Mouse (Mus musculus): ENCODE measurements at regions not wholly inside any gene's neighbourhood (a gene's known extent, or its start where the extent isn't known, plus 50 kb on each side); places are given as distances from the start of the nearest gene placed in this dataset.

DNA sequence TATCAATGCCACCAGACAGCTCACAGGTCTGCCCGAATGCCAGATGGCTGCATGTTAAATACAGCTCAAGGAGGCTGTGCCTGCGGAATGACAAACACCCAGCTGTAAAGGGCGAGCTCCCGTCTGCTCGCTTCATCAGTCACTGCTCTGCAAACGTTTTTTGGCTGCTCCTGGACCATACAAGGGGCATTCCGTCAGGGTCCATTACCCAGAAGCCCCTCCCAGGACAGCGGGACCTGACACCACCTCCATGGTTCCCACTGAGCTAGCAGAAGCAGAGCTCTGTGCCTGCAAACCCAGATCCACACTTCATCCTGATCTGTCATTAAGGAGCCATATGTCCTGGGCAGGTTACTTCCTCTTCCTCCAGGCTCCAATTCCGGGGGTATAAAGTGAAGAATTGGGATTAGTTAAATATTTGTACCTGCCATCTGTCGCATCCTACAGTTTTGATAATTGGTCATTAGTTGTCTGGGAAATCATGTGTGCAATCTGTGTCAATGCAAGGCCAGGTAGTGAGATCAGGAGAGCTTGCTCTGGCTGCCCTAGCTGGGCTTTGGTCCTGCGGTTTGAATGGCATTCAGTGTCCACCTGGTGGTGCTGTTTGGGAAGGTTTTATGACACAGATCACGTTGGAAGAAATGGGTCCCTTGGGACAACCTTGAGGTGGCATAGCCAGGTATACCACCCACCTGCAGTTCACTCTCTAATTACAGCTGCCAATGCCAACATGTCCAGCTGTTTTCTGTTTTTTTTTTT is 89.9 kb upstream of the Agap1 start:
- intact Hi-C loops (cut with DNase I), result no loop called here

DNA sequence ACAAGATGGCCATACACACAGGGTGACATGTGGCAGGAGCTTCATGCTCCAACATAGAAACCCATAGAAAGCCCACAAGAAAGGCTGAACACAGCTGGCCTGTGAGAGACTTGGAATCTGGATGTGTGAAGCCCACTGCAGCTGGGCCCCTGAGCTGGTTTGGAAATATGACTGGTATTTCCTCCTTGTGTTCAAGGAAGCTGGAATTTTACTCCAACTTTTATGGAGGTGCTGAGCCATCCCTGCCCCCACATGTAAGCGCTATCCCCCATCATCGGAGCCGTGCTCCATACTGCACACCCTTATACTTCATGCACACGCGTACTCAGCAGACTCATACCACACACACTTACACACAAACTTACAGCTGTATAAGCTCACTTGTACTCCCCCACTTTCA is 87.7 kb upstream of the Agap1 start:
- DNase-seq, result no peak
- intact Hi-C loops (cut with DNase I), result no loop called here

More for the DNA sequence above, 89.9 kb upstream of the Agap1 start:
- no peak for DNase-seq

DNA sequence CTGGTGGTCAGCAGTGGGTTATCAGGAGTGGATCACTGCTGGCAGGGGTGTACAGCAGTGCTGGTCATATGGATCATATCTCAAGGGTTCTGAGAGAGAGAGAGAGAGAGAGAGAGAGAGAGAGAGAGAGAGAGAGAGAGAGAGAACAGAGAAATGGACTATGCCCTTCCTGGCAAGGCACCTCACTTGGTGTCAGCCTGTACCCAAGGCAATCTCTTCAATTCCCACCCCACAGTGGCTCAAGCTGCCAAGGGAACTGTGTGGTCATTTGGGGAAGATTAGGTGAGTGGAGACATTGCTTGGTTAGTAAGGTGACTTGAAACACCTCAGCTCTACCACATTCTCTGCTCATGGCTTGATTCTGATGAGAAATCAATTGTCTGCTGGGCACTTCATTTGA is 80.8 kb upstream of the Agap1 start:
- no peak for DNase-seq
- intact Hi-C loops (cut with DNase I), result no loop called here

DNA sequence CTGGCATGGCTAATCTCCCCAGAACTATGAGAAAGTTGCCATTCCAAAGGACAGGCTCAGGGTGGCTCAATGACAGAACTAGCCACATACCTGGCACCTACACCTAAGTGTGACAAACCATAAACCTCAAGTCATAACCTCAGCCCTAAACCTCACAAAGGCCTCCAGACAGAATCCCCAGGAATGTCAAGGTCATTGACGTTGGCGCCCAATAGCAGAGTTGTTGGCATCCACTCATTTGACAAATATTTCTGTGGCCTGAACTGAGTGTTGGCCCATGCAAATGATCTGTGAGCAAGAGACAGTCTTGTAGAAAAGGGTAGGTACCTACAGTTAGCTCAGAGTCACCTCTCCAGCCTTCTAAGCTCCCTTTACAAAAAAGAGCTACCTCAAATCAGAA is 80.3 kb upstream of the Agap1 start:
- DNase-seq, result no peak
- intact Hi-C loops (cut with DNase I), result no loop called here

DNA sequence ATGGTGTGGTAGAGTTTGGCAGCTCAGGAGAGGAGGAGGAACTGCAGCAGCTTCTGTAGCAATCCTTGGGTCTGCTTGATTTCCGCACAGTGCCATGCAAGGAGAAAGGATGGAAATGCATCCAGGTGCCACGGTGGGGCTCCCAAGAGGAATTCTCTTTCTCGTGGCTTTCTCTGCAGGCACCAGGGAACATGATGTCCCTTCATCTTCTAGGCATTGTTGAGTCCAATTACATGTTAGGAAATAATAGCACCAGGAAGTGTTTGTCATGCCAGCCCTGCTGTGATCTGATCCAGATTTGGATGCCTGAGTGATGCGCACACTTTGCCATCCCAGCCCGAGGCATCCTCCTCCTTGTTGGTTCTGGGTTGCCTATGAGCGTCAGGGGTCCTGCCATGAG is 72.6 kb upstream of the Agap1 start:
- DNase-seq, result no peak
- intact Hi-C loops (cut with DNase I), result no loop called here

DNA sequence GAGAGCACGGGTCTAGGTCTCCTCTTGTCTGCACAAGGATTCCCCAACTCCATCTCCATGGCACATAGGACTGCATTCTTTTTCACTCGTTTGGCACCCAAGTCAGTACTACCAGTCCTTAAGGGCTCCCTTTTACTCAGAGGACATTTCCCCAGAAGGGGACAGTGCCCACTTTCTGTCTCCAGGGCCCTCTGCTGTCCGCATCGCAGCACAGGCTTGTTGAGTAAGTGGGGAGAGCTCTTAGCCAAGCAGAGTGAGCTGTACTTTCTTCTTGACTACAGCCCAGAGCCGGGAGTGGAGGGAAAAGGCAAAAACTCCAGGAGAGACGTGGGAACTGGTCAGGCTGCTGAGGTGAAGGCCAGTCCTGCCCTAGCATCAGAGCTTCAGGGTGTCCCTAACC is 69.5 kb upstream of the Agap1 start:
- no peak for DNase-seq
- intact Hi-C loops (cut with DNase I), result no loop called here

DNA sequence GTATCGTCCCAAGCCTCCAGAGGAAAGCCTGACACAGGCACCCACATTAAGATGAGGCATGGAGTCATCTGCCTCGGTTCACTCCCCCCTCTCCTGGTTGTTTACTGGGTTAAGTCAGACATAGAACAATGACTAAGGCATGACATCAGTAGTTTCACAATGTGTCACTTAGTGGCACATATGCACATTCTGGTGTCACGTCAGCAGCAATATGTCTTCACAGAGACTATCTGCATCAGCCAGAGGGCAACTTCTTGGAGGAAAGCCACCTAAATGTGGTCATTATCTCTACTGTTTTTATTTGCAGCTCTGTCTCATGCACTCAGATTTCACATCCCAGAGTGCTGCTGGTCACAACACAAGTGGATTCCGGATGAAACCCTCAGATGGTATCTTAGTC is 61.9 kb upstream of the Agap1 start:
- intact Hi-C loops (cut with DNase I), result no loop called here

DNA sequence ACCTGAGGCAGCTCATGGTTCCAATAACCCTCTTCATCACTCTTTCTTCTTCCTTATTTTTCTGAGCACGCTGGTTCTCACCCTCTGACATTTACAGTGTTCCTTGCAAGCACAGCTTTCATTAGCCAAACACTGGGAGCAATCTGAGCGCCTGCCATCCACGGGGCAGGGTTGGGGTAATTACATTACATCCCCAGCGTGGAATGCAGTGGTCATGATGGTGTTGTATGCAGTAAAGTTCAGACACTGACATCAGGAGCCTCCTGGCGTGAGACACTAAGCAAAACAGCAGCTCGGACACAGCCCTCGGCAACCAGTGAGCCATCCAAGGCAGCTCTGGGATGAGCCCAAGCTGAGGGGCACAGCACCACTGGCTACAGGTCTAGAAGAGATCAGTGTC is 60.1 kb upstream of the Agap1 start:
- intact Hi-C loops (cut with DNase I), result no loop called here
- no peak for DNase-seq

More for the DNA sequence above, 61.9 kb upstream of the Agap1 start:
- no peak for DNase-seq

DNA sequence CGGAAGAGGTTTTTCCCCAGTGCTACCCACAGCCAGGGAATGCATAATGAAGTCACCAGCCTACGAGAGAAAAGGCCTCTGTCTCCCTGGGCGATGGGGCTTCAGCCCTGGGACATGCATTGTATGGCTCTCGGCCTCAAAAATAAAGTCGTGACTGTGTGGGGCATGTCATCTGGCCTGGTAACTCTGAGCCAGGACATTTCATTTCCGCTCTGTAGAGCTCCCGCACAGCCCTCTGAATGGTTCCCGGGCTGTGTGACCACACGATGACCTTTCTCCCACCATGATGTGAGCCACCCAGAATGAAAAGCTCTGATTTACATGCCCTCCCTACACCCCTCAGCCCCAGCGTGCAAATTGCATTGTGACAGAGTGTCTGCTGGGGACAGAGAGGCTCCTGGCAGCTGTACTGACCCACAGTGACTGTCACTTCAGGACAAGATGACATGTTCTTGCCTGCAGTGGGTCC is 53.8 kb upstream of the Agap1 start:
- DNase-seq, result no peak

DNA sequence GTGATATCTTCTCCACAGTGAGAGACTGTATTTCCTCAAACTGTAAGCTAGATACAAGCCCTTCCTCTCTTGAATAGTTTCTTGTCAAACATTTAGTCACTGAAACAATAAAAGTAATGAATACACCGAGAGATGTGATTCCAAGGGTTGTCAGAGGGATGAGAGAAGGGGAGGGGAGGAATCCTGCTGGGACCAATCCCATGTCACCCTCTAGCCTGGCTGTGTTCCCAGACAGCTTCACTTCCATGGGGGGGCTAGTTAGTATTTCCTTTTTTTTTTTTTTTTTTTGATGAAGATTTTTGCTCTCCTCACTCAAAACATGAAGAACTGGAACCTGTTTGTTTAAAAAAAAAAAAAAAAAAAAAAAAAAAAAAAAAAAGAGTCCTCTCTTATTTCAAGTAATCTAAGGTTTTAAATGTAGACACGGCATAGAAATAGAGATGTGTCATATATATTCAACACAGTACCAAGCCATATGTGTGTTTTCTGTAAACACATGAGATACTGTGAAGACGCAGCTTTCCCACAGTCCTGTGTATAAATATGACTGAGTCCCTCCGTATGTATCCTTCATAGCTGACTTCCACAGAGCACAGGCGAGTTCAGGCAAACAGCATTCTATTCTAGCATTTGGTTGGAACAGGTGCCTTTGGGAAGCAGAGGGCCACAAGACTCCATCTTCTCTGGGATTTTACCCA is 51.9 kb upstream of the Agap1 start:
- intact Hi-C loops (cut with DNase I), result no loop called here
- DNase-seq, result no peak

More for the DNA sequence above, 53.8 kb upstream of the Agap1 start:
- intact Hi-C loops (cut with DNase I), result no loop called here

DNA sequence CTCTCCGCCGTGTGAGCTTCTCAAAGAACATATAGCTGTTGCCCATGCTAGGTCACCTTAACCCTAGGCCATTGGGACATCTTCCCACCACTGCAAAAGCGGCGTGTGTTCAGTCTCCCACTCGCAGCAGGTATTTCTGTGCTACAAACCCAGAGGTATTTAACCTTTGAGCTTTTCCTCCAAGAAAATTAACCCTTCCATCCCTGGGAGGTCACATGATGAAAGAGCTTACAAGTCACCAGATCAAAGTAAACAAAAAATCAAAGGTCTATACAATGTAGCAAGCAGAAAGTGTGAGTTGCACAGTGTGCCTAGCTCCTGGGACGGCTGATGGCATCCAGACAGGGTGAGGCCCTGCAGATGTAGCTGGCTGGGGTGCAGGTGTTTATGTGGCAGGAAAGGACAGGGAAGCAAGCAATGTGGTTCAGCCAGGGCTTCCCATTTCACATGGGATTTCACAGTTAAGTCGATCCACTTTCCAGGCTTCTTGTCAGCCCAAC is 51.0 kb upstream of the Agap1 start:
- no peak for DNase-seq
- intact Hi-C loops (cut with DNase I), result no loop called here

Measured in heart, postnatal 10 days (tissue).